Mouse (Mus musculus) embryo, embryonic 11.5 days (tissue): ENCODE data around the gene Tbc1d4.

Experiments used
- DNase-seq: peaks from one replicate; pipeline ENCODE4 v3.0.0-alpha.2; 2012; ENCODE audit warnings: low read depth, low spot score

The Tbc1d4 gene

DNA sequence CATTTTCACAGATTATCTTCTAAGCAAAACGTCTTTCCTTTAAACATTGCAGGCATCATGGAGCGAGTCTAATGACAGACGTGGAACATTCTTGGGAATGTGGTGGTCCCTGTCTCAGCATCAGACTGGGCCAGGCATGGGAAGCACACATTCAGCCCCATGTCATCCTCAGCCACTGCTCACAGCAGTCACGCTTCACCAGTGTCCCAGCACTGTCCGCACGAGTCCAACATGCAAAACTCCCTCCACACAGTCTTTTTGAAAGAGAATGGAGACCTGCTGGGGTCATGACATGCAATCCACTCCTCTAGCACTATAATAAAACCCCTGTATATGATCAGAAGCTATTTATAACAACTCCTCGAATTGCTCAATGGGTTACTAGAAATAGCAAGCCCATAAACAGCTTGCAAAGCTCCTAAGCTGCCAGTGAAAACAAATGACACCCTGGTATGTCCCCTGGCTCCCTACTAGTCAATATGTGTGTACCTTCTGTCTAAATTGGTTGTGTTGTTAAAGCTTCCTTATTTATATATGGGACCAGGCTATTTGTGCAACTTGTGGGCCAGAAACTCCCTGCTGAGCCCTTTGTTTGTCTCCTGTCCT is 76.8 kb downstream of the Tbc1d4 start:
- DNase-seq, result no peak

DNA sequence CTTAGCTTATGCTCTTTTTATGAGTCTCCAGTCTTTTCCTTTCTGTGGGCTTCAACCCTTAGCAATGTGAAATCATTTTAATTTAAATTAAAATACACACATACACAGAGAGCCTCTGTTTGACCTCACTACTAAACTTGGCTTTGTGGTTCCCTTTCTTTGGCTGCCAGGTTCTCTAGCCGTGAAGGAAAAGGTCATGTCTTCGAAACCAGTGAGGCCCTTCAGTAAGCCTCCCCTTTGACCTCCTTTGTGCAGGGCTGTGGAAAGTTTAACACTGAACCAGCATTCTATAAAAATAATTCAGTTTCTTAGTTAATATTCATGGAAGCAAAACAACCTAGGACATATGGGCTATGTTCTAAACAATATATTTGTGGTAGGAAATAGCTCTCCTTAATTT is 78.5 kb downstream of the Tbc1d4 start:
- no peak for DNase-seq

DNA sequence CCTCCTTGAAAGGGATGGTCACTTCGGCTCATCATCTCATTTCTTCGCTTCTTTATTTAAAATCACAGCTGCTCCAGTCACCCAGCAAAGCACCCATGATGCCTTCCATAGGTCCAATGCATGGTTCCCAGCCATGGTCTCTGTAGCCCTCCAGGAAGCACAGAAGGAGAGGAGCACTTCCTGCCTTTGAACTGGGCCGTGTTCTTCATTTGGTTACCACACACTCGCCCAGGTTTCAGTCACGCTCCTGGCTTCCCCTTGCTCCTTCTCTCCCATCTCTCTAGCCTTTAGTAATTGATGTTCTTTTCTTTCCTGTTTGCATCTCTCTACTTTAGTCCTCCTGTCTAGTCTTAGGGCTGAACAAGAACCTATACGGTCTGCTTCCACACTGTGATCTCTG is 79.8 kb downstream of the Tbc1d4 start:
- DNase-seq, result no peak

DNA sequence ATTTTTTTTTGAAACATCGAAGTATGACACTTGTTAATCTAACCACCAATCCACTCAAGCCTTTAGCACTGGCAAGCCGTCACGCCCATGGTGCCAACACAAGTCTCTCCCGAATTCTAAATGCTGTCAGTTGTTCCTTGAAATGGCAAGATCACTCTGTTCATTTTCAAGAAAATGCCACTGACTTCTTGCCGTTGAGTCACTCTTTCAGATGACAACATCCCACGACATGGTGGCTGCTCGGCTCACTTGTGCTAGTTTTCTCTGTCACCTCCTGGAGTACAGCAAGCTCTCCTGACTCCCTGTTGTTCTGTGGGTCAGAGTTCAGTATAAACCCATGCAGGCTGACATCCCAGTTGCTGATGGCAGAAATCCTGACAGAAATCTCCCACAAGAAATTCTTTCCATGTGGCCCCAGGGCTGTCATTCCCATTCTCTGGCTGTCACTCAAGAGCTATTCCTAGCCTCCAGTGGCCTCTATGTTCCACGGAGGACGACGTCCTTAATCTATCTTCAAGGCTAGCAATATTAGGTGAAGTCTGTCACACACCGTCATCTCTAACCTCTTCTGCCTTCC is 81.5 kb downstream of the Tbc1d4 start:
- no peak for DNase-seq

DNA sequence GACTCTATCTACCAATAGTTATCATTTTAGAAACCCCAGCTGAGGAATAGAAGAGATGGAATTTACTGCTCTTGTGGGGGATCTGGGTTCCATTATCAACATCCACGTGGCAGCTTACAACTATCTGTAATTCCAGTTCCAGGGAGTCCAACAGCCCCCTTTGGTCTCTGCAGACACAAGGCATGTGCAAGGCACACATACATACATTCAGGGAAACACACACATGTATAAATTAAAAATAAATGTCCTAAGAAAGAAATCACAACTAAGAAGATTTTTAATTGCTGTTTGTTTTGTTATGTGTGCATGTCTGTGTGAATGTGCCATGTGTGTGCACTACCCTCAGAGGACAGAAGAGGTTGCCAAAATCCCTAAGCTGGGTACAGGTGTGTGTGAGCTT is 82.5 kb downstream of the Tbc1d4 start:
- no peak for DNase-seq

DNA sequence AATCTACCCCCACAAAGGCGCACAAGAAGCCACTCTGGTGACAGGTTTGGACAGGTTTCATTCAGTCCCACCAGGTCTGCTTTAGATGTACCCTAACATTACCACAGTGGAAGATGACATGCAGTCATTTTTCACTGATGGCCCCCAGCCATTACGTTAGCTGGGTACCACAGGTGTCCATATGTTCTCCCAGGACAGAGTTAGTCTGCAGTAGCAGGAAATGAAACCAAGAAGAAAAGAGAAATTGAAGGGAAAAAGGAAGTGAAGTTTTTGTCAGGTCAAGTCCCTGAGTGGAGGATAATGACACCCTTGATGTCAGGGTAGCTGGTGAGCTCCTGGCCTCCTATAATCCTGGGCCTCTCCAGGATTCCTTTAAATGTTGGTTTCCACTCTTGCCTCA is 89.0 kb downstream of the Tbc1d4 start:
- DNase-seq, result no peak

DNA sequence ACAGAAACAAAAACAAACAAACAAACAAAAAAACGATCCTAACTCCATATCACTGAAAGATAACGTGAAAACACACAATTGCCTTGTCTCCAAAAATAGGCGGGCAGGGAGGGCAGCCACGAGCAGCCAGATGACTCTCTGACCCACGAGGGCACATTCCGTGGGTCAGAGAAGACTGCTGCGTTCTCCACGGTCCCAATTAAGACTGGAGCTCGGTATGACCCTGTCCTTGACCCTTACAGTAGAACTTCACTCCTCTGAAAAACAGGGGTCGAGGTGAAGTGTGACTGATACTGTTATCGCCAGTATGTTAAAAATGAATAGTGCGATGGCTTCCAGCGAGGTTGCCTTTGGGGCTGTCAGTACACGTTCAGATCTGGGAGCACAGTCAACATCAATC is 90.7 kb downstream of the Tbc1d4 start:
- DNase-seq, result no peak

DNA sequence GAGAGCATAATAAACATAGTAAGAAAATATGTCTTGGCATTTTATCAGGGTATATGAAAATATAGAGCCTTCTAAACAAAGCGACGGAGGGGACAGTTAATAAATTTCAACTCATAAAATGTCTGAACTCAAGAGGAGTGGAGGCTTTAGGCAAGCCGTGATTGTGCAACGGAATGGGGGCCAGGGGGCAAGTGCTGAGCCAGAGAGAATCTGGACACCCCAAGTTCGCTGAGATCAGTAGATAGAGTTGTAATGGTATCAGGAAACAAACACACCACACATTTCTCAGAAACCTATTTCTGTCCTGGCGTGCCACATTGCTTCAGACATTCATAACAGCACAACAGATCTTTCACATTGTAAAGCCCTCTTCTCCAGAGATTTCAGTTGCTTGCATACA is 91.2 kb downstream of the Tbc1d4 start:
- DNase-seq, result no peak

DNA sequence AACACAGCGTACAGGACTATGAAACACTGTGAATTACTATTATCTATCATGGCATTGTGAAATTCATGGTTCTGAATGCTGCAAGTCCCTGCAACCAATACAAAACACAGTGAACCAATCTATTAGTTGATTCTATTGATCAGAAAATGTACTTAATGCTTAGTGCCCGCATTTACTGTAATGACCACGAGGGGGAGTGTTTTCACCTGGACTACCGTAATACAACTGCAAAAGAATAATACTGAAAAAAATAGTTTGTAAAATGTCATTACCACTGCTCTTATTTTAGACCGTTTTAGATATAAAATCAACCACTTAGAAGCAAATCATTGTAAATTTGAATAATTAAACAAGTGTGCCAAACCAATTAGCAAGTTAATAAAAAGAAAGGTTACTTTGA is 91.7 kb downstream of the Tbc1d4 start:
- DNase-seq, result no peak

DNA sequence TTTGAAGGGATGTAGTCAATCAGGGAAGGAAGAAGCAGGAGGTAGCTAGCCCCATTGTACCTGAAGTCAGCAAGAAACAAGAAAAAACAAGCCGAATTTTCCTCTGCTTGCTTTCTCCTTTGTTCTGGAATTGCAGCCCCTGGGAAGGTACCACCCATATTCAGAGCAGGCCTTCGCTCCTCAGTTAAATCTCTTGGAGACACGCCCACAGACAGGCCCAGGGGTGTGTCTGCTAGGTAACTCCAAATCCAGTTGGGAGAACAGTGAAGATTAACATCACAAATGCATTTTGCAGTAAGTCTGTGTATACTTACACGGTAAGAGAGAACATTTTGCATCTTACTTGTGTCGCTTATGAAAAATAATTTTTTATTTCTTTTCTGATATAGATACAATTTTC is 92.1 kb downstream of the Tbc1d4 start:
- no peak for DNase-seq

DNA sequence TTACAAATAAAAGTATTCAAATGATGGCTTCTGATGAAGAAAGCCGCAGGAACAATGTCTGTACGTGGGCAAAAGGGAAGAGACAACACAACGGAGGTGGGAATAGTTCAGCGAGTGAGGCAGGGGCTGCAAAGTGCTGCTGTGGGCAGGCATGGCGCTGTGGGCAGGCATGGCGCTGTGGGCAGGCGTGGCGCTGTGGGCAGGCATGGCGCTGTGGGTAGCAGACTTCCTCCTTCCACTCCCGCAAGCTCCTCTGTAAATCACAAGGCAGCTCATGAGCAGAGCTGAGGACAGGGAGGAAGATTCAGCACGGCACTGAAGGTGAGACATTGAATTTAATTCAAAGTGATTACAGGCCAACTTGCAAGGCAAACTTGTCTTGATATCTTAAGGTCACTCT is 93.0 kb downstream of the Tbc1d4 start:
- DNase-seq, result no peak

DNA sequence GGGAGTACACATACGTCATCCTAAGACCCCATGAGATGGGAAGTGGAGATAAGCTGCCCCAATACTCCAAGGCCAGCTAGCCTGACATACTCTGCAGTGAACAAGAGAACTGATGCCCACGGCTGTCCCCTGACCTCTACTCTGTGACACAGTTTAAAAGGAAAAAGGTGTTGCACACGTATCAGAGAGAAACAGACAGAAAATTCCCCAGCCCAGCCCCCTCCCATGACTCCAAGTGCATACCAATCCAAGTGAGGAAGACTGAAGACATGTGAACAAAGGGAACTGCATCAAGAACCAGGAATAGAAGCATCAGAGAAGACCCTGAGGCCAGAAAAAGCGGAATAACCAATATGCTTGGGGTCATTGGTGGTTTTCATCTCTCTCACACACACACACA is 93.7 kb downstream of the Tbc1d4 start:
- DNase-seq, result no peak

DNA sequence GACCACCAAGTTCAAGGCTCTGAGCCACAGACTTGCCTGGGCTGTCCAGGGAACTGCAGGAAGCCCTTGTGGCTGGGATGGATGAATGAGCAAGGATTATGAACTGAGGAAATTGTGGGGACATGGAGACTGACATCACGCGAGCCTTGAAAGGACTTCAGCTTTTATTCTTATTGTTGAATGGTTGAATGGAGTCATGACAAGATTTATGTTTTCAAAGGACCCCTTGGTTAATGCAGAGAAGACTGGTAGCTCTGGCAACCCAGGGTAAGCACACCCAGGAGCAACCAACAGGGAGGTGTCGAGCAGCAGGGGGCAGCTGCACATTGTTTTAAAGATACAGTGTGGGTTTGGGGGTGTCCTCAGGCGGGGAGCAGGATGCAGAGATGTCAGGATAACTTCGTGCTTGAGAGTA is 94.4 kb downstream of the Tbc1d4 start:
- no peak for DNase-seq

DNA sequence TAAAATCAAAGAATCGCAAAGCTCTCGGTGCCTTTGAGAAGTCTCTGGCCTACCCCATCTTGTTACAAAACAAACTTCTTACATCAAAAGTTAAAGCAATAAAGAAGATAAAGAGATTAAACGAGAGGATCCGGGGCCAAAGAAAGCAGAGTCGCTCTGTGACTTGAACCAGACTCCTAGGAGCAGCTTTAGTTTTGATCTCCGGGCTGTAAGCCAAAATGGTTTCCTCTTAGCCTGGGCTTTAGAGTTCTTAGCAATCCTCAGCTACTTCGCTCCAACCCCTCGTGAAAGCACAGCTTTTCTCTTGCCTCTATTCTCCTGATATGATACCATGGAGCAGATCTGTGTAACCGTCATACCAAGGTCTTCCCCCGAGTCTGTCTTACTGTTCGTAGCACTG is 95.8 kb downstream of the Tbc1d4 start:
- no peak for DNase-seq

DNA sequence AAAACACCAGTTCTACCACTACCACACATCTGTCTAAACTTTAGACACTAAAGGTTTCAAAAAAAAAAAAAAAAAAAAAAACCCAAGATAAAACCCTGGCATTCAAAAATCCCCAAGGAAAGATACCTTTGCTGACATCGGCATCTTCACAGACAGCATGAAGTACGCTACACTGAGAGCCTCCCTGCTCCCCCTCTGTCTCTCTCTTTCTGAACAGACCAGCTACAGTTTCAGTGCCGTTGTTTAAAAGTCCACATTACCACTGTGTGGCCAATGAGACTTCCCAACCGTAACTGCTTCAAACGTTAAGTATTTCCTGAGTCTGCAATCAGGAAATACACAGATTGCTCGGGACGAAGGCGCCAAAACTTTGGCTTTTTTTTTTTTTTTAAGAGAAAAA is 97.6 kb downstream of the Tbc1d4 start:
- DNase-seq, result no peak

DNA sequence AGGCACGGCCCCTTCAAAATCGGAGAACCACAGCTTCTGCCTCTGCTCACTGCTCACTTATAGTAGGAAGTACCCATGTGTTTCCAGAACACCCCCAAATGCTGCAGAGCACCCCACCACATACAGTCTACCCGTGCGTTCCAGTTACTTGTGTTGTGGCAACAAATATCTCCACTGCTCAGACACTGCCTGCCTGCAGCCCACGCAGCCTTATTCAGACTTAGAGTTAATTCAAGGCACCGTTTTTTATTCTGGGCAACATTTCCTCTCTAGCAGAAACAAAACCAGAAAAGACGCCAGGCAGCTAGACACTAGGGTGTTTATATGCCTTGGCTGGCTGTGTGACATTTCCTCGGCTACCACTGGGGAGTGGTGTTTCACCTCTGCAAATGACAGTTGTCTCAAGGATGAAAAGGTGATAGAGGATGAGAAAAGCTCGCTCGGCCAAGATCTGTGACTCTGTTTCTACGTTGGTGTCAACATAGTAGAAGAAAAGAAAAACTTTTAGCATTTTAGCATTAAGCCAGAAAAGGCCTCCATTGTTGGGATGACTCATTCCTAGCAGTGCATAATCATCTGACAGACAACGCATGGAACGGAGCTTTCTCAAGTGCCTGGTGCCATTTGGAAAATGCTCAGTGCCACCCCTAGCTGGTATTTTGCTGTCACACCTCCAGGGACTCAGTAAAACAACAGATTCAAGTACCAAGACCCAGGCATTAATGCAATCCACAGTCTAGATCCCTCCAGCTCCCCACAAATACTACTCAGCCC is 98.3 kb downstream of the Tbc1d4 start:
- DNase-seq, result no peak

DNA sequence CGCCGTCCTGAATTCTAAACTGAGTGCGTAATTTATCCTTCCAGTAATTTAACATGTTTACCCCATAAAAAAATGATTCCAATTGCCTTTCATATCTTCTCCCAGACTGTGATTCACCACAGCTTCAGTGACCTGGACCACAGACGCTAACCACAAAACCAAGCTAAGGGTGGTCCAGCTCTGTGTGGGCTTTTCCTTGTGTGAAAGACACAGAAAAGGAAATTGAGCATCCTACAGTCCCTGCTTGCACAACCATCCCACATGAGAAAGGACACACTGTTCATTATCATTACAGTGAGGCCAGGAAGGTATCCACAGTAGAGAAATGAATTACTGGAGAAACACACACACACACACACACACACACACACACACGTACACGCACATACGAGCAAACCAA is 99.2 kb downstream of the Tbc1d4 start:
- no peak for DNase-seq

DNA sequence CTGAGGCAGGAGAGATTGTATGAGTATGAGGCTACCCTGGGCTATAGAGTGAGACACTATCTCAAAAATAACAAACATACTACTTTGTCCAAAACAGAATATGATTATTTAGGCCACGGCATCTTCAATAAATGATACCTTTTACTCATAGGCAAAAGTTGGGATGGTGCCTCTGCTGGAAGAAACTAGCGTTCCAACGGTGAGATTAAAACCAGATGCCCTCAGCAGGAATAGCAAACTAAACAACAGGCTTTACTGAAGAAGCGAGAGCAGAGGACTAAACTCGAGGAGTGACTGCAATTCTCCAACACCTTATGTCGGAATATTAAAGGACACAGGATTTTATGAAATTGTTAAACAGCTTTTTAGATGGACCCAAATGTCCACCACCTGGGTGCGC is 101.0 kb downstream of the Tbc1d4 start:
- no peak for DNase-seq

DNA sequence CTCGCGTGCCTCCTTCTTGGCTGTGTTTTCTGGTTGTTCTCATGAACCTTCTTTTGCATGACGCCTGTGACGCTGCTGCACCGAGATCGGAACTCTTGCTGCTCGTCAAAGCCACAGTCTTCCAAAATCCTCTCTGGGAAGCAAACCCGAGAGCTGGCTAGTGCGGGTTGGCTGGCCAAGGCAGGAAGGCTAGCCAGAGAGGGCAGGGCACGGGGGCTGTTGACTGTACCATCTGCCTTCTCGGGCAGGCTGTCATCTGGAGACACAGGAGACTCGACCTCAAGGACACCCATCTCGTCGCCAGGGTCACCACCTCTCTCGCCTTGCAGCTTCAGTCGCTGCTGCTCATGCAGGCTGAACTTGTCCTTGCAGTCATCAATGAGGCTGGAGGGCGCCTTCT is 101.8 kb downstream of the Tbc1d4 start:
- no peak for DNase-seq

DNA sequence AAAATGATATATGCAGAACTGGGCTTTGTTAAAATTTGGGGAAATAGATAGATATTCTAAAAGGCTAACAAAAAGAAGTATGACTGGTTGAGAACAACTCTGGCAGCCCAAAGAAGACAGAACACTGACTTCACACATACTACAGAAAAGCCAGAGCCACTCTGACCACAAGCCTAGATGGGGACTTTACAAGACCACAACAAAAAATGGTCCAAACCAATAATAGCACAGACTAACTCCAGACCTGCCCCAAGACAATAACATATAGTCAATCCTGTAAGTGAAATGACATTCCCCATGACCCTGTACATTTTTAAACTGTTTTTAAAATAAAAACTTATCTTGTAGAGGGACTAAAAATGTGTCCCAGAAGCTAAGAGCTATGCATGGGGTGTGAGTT is 103.2 kb downstream of the Tbc1d4 start:
- DNase-seq, result no peak

DNA sequence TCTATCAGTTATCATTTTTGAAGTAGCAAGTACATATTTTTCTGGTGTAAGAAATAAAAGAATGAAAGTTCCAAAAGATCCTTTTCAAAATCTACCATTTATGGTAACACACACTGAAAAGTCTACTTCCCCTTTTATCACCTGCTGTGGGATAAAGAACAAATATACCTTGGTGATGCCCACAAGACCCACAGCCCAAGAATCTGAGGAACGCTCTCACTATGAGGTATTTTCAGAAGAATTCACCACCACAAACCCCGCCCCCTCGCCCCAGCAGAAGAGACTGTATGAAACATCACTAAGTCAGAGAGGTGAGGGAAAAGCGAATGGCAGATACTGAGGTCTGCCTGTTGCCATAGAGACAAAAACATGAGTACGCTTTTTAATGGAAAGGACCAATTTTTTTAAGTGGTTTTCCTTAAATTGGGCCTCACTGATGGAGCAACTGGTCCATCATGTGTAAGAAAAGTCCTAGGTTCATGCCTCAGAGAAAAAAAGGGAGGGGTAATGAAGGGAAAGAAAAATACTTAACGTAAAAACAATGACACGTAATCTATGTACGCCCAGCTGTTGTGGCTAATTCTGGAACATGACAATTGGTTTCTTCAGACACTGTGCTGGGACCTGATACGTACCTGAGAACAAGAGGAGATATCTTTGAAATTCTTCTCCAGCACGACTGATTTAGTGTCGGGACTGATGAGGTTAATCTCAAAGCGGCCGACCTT is 104.4 kb downstream of the Tbc1d4 start:
- DNase-seq, result no peak

DNA sequence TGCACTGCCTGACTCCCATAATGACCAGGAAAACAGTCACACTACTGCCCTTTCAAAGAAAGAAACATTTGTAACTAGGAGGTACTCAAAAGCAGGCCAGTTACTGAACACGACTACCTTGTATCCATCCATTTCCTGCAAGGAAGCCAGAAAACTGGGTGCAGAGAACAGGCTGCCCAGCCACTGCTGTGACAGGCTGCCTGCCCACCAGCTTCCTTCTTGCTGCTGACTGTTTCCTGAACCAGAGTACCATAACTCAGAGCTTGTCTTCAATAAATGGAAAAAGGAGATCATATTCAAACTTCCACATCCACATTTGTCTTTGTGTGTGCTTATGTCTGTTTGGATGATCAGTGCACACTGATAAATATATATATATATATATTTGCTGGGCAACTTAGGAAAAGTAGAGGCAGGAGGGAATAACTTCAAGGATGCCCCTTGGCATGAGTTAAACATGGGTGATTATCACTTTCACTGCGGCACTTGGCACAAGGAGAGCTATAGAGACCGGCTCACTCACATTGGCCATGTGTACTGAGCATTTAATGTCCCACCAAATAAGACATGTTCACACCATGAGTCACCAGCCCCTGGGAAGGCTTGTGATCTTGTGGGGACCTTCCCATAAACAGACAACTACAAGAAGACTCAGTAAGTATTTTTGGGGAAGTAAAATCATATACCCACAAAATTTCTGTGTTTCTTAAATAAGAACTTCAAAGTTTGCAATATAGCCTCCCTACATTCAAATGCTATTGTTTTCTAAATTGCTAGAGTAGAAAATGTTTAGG is 105.6 kb downstream of the Tbc1d4 start:
- DNase-seq, result no peak
